Comparison of ENCODE assay signal across 10 mouse cellular contexts in the genomic region with DNA sequence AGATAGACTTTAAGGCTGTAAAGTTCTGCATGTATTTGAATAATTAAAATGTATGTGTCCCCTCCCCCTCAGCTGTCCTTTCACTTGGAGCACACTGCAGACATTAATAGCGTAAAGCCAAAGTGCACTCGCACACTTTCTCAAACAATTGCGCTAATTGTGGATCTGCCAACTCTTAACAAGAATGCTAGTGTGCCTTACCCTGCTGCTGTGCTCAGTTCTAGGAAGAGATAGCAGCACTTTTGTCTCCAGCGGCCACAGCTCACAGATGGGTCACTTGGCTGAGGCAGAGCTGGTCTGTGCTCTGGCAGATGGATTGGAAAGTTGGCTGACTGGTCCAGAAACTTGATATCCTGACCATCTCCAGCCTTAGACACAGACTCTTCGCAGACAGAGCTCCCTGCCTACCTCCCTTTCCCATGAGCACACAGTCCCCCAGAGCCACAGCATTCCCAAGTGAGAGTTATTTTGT. TPM values are rescaled to one million over a fixed set of nuclear protein-coding genes. Genes with fewer than 3 reads are reported as not detected.
A peak's percentile ranks its signal among the peaks of the same experiment; 100 is the strongest.
DNase-seq lines count a peak whose midpoint lies in the region; ATAC-seq and TF ChIP-seq lines count a peak whose summit lies in the region.
"Had no signal": no experiment of that assay in that cellular context is flagged by ENCODE, and none has a peak within 500 bp of the region (broad histone marks: within the 10 kb centered on the region; RNA-seq: fewer than 3 reads in every experiment).

No protein-coding gene starts in this region.

- no peak for TF ChIP-seq POLR2A in brain, embryonic 14.5 days (IDR thresholded peaks at IDR 0.05; ENCODE audit: borderline replicate concordance, extremely low read depth, insufficient read depth, insufficient read length, poor library complexity, severe bottlenecking)

- no peak for DNase-seq in hindbrain, embryonic 11.5 days (ENCODE audit: low spot score)
- DNase-seq in brain, embryonic 14.5 days (ENCODE audit: low read depth): peak; percentile 64
- peak; percentile 30 to 57 for DNase-seq in gastrocnemius, adult 8-10 months (ENCODE audit: low spot score in 2 of 2)
- DNase-seq in left cerebral cortex, postnatal 10 days (ENCODE audit: extremely low spot score in 1 of 2, low spot score in 2 of 2): peak; percentile 33 to 34
- DNase-seq in kidney, postnatal 25 days: no peak
- no peak for DNase-seq in adrenal gland, adult 18-20 months (ENCODE audit: low spot score in 2 of 2)
- DNase-seq: cerebellum, adult 18-20 months; thymus, adult 2 months had no signal

- ATAC-seq in hindbrain, embryonic 13.5 days (ENCODE audit: low FRiP score): peak; percentile 63; the same call in 1 of the 2 replicates
- no peak for ATAC-seq in hindbrain, embryonic 11.5 days (ENCODE audit: low FRiP score)

- no peak overlapping the region for H3K4me3 ChIP-seq in hindbrain, embryonic 13.5 days
- H3K4me3 ChIP-seq in hindbrain, embryonic 11.5 days (ENCODE audit: low read depth, low read length): no peak overlapping the region
- H3K4me3 ChIP-seq: layer of hippocampus, adult 2 months had no signal

- H3K36me3 ChIP-seq in hindbrain, embryonic 13.5 days: no peaks in the 10 kb centered on the region
- no peaks in the 10 kb centered on the region for H3K36me3 ChIP-seq in hindbrain, embryonic 11.5 days (ENCODE audit: control insufficient read depth, insufficient read depth, low read length)

- WGBS in hindbrain, embryonic 13.5 days: 69% methylated on average over 5 of the region's 5 CpGs
- WGBS in hindbrain, embryonic 11.5 days: 81% methylated on average over 5 of the region's 5 CpGs

- no peak overlapping the region for H3K9ac ChIP-seq in hindbrain, embryonic 13.5 days
- H3K9ac ChIP-seq in hindbrain, embryonic 11.5 days (ENCODE audit: low read depth, low read length): no peak overlapping the region

- no peak overlapping the region for H3K4me2 ChIP-seq in hindbrain, embryonic 13.5 days
- no peak overlapping the region for H3K4me2 ChIP-seq in hindbrain, embryonic 11.5 days (replicated peaks; ENCODE audit: low read depth, low read length)

- no peak overlapping the region for H3K27ac ChIP-seq in hindbrain, embryonic 13.5 days
- H3K27ac ChIP-seq in hindbrain, embryonic 11.5 days (ENCODE audit: low read depth, low read length): no peak overlapping the region
- H3K27ac ChIP-seq: layer of hippocampus, adult 2 months had no signal

- H3K27me3 ChIP-seq in hindbrain, embryonic 13.5 days: no peaks in the 10 kb centered on the region
- no peaks in the 10 kb centered on the region for H3K27me3 ChIP-seq in hindbrain, embryonic 11.5 days (ENCODE audit: control insufficient read depth, insufficient read depth, low read length)

- no peak for TF ChIP-seq CTCF in brain, embryonic 14.5 days (IDR thresholded peaks at IDR 0.05; ENCODE audit: borderline replicate concordance, extremely low read depth, insufficient read depth, insufficient read length)

- H3K9me3 ChIP-seq in hindbrain, embryonic 13.5 days: no peaks in the 10 kb centered on the region
- H3K9me3 ChIP-seq in hindbrain, embryonic 11.5 days (ENCODE audit: control insufficient read depth, low read length): no peaks in the 10 kb centered on the region

- intact Hi-C loops in left cerebral cortex, postnatal 10 days (cut with DNase I): no loop called here

- 0 out of 2 replicates have a peak, but pooled peaks cover 3% of the 10 kb centered on the region for H3K4me1 ChIP-seq in hindbrain, embryonic 13.5 days (replicated peaks)
- no peaks in the 10 kb centered on the region for H3K4me1 ChIP-seq in hindbrain, embryonic 11.5 days (replicated peaks; ENCODE audit: control insufficient read depth, insufficient read depth, low read length)

RNA-seq across cellular contexts. Expression of gene Gm37240, which starts 40.9 kb away (rescaled TPM):
- 0.08 and 0.26 TPM in 2 replicates for polyA plus RNA-seq in hindbrain, embryonic 13.5 days (2015; fragmentation: Nextera tagmentation; extraction: Ambion mirVana)
- polyA plus RNA-seq in hindbrain, embryonic 11.5 days (2014; fragmentation: Nextera tagmentation; extraction: Ambion mirVana): 0.52 and 2.4 TPM in 2 replicates
- 0.08 and 0.53 TPM in 2 replicates for polyA plus RNA-seq in brain, embryonic 14.5 days (2012; rRNA removed)
- 10 to 100 TPM; 29.7 to 37.8 (median 36.6) TPM for total RNA-seq in gastrocnemius, adult 8-10 months (2022)
- 1 to 10 TPM; 2.6 to 3.2 TPM for total RNA-seq in left cerebral cortex, postnatal 10 days (2021)
- 1 to 10 TPM; 5.7 to 7.9 TPM for total RNA-seq in adrenal gland, adult 18-20 months (2021)

RNA-seq across cellular contexts. Expression of gene Glt28d2, which starts 40.9 kb away (rescaled TPM):
- polyA plus RNA-seq in hindbrain, embryonic 13.5 days (2015; fragmentation: Nextera tagmentation; extraction: Ambion mirVana): 0.10 and 0.23 TPM in 2 replicates
- polyA plus RNA-seq in hindbrain, embryonic 11.5 days (2014; fragmentation: Nextera tagmentation; extraction: Ambion mirVana): 0.14 and 0.39 TPM in 2 replicates
- 0.10 and 0.18 TPM in 2 replicates for polyA plus RNA-seq in brain, embryonic 14.5 days (2012; rRNA removed)
- total RNA-seq in gastrocnemius, adult 8-10 months (2022): 1 to 10 TPM; 5.6 to 8.9 (median 5.8) TPM
- 1 to 10 TPM in 1 of 2 experiments, under 1 TPM in 1; 0.92 to 1.6 TPM for total RNA-seq in left cerebral cortex, postnatal 10 days (2021)
- total RNA-seq in adrenal gland, adult 18-20 months (2021): 1 to 10 TPM; 1.4 to 1.7 TPM

RNA-seq across cellular contexts. Expression of gene Sh3d19, which starts 42.7 kb away (rescaled TPM):
- polyA plus RNA-seq in hindbrain, embryonic 13.5 days (2015; fragmentation: Nextera tagmentation; extraction: Ambion mirVana): 11.2 and 11.4 TPM in 2 replicates
- 9.4 and 12.1 TPM in 2 replicates for polyA plus RNA-seq in hindbrain, embryonic 11.5 days (2014; fragmentation: Nextera tagmentation; extraction: Ambion mirVana)
- 13.4 and 19.4 TPM in 2 replicates for polyA plus RNA-seq in brain, embryonic 14.5 days (2012; rRNA removed)
- 1 to 10 TPM; 4.5 to 9.7 (median 7.4) TPM for total RNA-seq in gastrocnemius, adult 8-10 months (2022)
- total RNA-seq in left cerebral cortex, postnatal 10 days (2021): 10 to 100 TPM; 48.7 to 50.6 TPM
- total RNA-seq in adrenal gland, adult 18-20 months (2021): 10 to 100 TPM; 10.6 to 16.6 TPM

Comparison
In these comparisons a context has a peak if more than half of its experiments do, and no peak if none do; other contexts are left out.
1. DNase-seq: peak in brain, embryonic 14.5 days (single experiment), gastrocnemius, adult 8-10 months (2 of 2) and left cerebral cortex, postnatal 10 days (2 of 2); none in hindbrain, embryonic 11.5 days (single experiment), kidney, postnatal 25 days (0 of 2) and adrenal gland, adult 18-20 months (0 of 2).